Mouse (Mus musculus): Measurements from ENCODE around the gene Hspb11. TPM values are rescaled to one million over a fixed set of nuclear protein-coding genes. Genes with fewer than 3 reads are reported as not detected.

Gene Hspb11
- polyA plus RNA-seq (2012; rRNA removed) = 18.2 and 19.0 TPM in 2 replicates

DNA sequence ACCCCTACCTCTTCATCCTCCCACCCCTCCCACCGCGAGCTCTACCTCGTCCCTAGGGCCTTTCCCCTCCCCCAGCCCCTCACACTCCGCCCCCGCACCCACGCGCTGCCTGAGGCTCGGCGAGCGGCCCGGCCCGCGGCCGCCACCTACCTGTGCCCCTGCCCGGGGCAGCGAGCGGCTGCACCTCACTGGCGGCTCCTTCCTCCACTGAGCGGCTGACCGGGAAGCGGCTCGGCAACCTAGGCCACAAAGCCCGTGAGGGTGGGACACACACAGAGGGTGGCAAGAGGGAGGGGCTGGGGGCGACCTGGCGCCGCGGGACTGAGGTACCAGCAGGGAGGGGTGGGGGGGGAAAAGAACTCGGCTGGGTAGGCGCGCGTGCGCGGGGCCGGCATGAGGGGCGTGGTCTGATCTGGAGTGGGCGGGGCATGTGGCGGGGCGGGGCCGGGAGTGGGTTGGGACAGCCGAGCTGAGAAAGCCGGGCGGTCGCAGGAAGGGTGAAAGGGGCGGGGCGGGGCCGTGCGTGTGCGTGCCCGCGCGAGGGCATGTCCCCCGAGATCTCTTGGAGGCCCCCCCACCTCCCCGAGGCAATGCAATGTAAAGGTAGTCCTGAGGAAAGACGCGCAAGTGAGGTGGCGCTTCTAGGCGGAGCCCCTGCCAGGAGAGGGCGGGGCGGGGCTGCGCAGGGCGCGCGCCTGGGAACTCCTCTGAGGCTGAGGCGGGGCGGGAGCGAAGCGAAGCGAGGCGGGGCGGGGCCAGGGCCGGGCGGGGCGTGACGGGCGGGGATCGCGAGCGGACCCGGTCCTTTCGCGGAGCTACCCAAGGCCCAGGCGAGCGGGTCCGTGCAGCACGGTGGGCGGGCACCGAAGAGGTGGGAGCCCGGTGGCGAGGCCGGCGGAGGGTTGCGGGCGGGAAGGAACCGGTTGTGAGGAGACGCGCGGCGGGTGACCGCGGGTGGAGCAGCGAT lies at the start of gene Hspb11, which contains the start of gene Lrrc42:
Gene Hspb11, plus strand, starts transcription at position 469 of the 967 bp plus-strand sequence.
Gene Lrrc42, minus strand, starts transcription at position 408 of the 967 bp plus-strand sequence.
- DNase-seq (ENCODE audit: extremely low spot score in 1 of 2, low spot score in 1 of 2) = peak; percentile 89 to 92

GRCm38 (mm10) chr4:107207016-107207415 lies 46.4 kb upstream of the Hspb11 start:
- no peak for DNase-seq (ENCODE audit: extremely low spot score in 1 of 2, low spot score in 1 of 2)

GRCm38 (mm10) chr4:107208880-107209279 lies 44.5 kb upstream of the Hspb11 start, which contains the start of gene Ldlrad1:
Gene Ldlrad1 (plus strand): TSS chr4:107209180.
- DNase-seq (ENCODE audit: extremely low spot score in 1 of 2, low spot score in 1 of 2) = no peak

- DNase-seq (ENCODE audit: extremely low spot score in 1 of 2, low spot score in 1 of 2) = no peak
These were observed 42.8 kb upstream of the Hspb11 start for GRCm38 (mm10) chr4:107210483-107211097.

DNA sequence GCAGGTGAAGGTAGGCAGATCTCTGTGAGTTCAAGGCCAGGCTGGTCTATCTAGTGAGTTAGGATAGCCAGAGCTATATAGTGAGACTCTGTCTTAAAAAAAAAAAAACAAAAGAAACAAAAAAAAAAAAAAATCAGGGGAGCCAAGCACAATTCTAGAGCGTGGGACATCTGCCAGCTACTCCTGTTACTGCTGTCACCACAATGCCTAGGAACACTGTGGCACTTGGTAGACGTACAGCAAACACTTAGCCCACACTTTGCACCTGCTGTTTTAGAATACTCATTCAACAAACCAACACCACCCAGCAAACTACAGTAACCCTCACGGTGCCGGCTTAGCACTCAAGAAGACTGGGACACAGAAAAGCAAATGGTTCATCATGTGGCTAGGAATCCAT lies 41.9 kb upstream of the Hspb11 start:
- DNase-seq (ENCODE audit: extremely low spot score in 1 of 2, low spot score in 1 of 2) = peak; percentile 10 to 25

GRCm38 (mm10) chr4:107211936-107212335 lies 41.5 kb upstream of the Hspb11 start:
- no peak for DNase-seq (ENCODE audit: extremely low spot score in 1 of 2, low spot score in 1 of 2)

GRCm38 (mm10) chr4:107213279-107214011 lies 39.9 kb upstream of the Hspb11 start:
- DNase-seq (ENCODE audit: extremely low spot score in 1 of 2, low spot score in 1 of 2) = no peak

GRCm38 (mm10) chr4:107217574-107217973 lies 35.8 kb upstream of the Hspb11 start:
- no peak for DNase-seq (ENCODE audit: extremely low spot score in 1 of 2, low spot score in 1 of 2)

GRCm38 (mm10) chr4:107221524-107221923 lies 31.9 kb upstream of the Hspb11 start:
- DNase-seq (ENCODE audit: extremely low spot score in 1 of 2, low spot score in 1 of 2) = no peak

GRCm38 (mm10) chr4:107223225-107224204 lies 29.9 kb upstream of the Hspb11 start:
- no peak for DNase-seq (ENCODE audit: extremely low spot score in 1 of 2, low spot score in 1 of 2)

GRCm38 (mm10) chr4:107226313-107226712 lies 27.1 kb upstream of the Hspb11 start:
- DNase-seq (ENCODE audit: extremely low spot score in 1 of 2, low spot score in 1 of 2) = no peak

- DNase-seq (ENCODE audit: extremely low spot score in 1 of 2, low spot score in 1 of 2) = no peak
These were observed 21.2 kb upstream of the Hspb11 start for GRCm38 (mm10) chr4:107232219-107232618.

- no peak for DNase-seq (ENCODE audit: extremely low spot score in 1 of 2, low spot score in 1 of 2)
These were observed 15.1 kb upstream of the Hspb11 start for GRCm38 (mm10) chr4:107238253-107238652.

GRCm38 (mm10) chr4:107240196-107240595 lies 13.2 kb upstream of the Hspb11 start:
- DNase-seq (ENCODE audit: extremely low spot score in 1 of 2, low spot score in 1 of 2) = no peak

DNA sequence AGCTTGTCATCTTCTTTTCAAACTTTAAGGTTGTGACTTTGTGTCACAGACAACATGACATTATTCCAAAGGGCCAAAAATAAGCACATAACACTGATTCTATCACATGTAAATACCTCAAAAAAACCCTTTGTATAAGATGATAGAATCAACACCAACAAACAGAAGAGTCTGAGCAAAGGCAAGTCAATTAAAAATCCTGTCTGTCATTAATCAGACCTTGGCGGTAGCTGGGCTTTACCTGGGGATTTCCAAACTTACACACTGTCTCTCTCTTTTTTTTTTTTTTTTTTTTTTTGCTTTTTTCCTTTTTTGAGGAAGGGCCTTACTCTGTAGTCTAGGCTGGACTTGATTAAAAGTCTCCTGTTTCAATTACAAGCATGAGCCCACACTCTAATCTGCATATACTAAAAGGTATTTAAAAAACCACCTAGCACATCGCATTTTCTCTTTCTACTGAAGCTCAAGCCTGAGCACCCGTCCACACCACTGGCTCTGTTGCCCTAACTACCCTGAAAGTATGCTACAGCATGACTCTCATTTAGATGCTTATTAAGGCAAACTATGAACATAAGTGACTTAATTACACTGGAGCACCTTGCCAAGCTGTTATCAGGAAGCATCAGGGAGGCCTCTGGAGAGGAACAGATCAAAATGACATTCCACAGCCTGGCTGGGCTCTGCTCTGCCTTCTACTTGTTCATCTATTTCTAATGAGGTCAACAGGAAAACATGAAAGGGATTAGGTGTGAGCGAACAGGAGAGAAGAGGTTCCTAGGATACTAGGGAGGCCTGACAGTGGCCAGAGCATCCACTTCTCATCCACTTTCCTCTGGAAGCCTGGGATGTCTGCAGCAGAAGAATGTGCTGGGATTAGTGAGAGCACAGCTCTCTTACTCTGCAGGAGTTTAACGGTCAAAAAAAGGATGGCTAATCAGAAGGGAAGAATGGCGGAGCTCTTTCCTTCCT lies 9.7 kb upstream of the Hspb11 start:
- no peak for DNase-seq (ENCODE audit: extremely low spot score in 1 of 2, low spot score in 1 of 2)

- no peak for DNase-seq (ENCODE audit: extremely low spot score in 1 of 2, low spot score in 1 of 2)
These were observed 8.0 kb upstream of the Hspb11 start for GRCm38 (mm10) chr4:107245368-107245767.

DNA sequence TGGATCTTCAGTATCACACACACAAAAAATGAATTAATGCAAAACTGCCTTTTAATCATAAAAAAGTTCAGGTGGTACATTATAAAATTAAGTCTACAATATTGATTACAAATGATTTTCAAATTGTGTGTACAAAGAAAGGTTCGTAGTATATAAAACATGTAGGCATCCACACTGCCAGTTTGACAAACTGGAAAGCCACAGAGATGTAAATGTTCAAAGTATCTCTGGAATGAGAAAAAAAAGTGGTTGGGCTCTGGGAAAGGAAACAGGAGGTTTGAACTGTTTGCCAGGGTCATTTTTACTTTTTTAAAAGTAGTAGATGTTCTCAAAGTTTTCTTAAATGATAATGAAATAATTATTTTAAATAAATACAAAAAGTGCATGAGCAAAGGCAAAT lies 7.4 kb upstream of the Hspb11 start:
- no peak for DNase-seq (ENCODE audit: extremely low spot score in 1 of 2, low spot score in 1 of 2)

- DNase-seq (ENCODE audit: extremely low spot score in 1 of 2, low spot score in 1 of 2) = no peak
These were observed 6.3 kb upstream of the Hspb11 start for GRCm38 (mm10) chr4:107247110-107247509.
